Mouse (Mus musculus) forebrain, embryonic 16.5 days (tissue): ENCODE results near the gene Fam161b. TPM values are rescaled to one million over a fixed set of nuclear protein-coding genes. Genes with fewer than 3 reads are reported as not detected.

Experiments
- ATAC-seq: fragments of 200-750 bp; cut with Nextera tagmentation; 2 replicates; pipeline ENCODE4 v1.8.0; 2017; ENCODE audit warnings: mild to moderate bottlenecking, moderate library complexity
- H3K27ac ChIP-seq: fragments of 300-500 bp; sonication (generic); 2 replicates; pipeline ENCODE4 v1.5.1; 2014; ENCODE audit warnings: low read length, control low read depth
- H3K27me3 ChIP-seq: fragments of 300-500 bp; sonication (generic); replicated peaks from 2 replicates; pipeline ENCODE4 v1.6.1; 2014; ENCODE audit warnings: low read length; ENCODE audit not compliant: control insufficient read depth, insufficient read depth
- H3K36me3 ChIP-seq: fragments of 300-500 bp; sonication (generic); 2 replicates; pipeline ENCODE4 v1.6.1; 2014; ENCODE audit not compliant: control insufficient read depth, insufficient read depth
- H3K4me1 ChIP-seq: fragments of 300-500 bp; sonication (generic); replicated peaks from 2 replicates; pipeline ENCODE4 v1.6.1; 2014; ENCODE audit warnings: low read length; ENCODE audit not compliant: control insufficient read depth, insufficient read depth
- H3K4me2 ChIP-seq: fragments of 300-500 bp; sonication (generic); 2 replicates; pipeline ENCODE4 v1.6.1; 2014; ENCODE audit warnings: mild to moderate bottlenecking, low read length, control low read depth
- H3K4me3 ChIP-seq: fragments of 300-500 bp; sonication (generic); replicated peaks from 2 replicates; pipeline ENCODE4 v1.5.1; 2014; ENCODE audit warnings: mild to moderate bottlenecking, low read length, control low read depth
- H3K9ac ChIP-seq: fragments of 300-500 bp; sonication (generic); replicated peaks from 2 replicates; pipeline ENCODE4 v1.6.1; 2014; ENCODE audit warnings: low read depth, low read length, control low read depth
- H3K9me3 ChIP-seq: fragments of 300-500 bp; sonication (generic); 2 replicates; pipeline ENCODE4 v1.6.1; 2016; ENCODE audit warnings: low read length; ENCODE audit not compliant: control insufficient read depth
- WGBS: fragments of 180-500 bp; shearing (Covaris S2); extraction: QIAGEN DNeasy Blood & Tissue Kit; methylation state at CpG from one replicate; pipeline ENCODE4 v1.1.7; 2014; 5-methylcytosine and 5-hydroxymethylcytosine counted together
- polyA plus RNA-seq: library from polyadenylated mRNA; unstranded; fragments of >200 nt; fragmentation: Nextera tagmentation; extraction: Ambion mirVana; gene quantifications from 2 replicates; pipeline ENCODE4 v1.2.1, GENCODE M21; 2015

The Fam161b gene
- polyA plus RNA-seq, 1 experiment from 2014 or later, result 15.6 TPM

DNA sequence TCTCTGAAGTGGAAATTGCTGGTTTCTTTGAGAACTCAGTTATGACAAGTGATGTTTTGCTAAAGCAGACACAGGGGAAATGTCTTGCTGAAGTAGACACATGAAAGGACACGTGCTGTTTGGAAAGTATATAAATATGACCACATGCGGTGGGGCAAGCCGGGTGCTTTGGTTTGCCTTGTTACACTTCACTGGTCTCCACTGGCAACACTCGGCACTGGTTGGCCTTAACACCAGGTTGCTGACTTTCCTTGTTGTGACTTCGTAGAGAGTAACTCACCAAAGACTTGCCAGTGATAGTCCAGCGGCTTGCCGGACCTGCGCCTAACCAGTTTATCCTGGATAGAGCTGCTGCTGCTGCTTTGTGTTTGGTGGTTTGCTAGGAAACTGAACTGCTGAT lies 26.5 kb upstream of the Fam161b start:
- Histone ChIP-seq H3K4me2 (no peak overlapping the region), H3K27me3 (no peaks in the 10 kb centered on the region), H3K4me3 (no peak overlapping the region), H3K36me3 (no peaks in the 10 kb centered on the region), H3K27ac (no peak overlapping the region), H3K9ac (no peak overlapping the region), H3K9me3 (no peaks in the 10 kb centered on the region), H3K4me1 (no peaks in the 10 kb centered on the region; the same call in 1 of the 2 replicates)
- 85% methylated on average over 8 of the region's 8 CpGs for WGBS
- ATAC-seq, result no peak

- Histone ChIP-seq H3K36me3 (no peaks in the 10 kb centered on the region), H3K4me2 (no peak overlapping the region), H3K9me3 (no peaks in the 10 kb centered on the region), H3K27ac (no peak overlapping the region), H3K4me1 (no peaks in the 10 kb centered on the region; the same call in 1 of the 2 replicates), H3K27me3 (no peaks in the 10 kb centered on the region), H3K4me3 (no peak overlapping the region), H3K9ac (no peak overlapping the region)
- WGBS, result 93% methylated on average over 4 of the region's 4 CpGs
- no peak for ATAC-seq
Observed at GRCm38 (mm10) chr12:84385408-84385807, 23.8 kb upstream of the Fam161b start.

GRCm38 (mm10) chr12:84384644-84385081 lies 23.0 kb upstream of the Fam161b start:
- no peak overlapping the region for H3K4me3 ChIP-seq
- H3K4me2 ChIP-seq, result no peak overlapping the region
- no peaks in the 10 kb centered on the region for H3K9me3 ChIP-seq
- 62% methylated on average over 5 of the region's 5 CpGs for WGBS
- no peaks in the 10 kb centered on the region; the same call in 1 of the 2 replicates for H3K4me1 ChIP-seq
- no peak for ATAC-seq
- no peaks in the 10 kb centered on the region for H3K27me3 ChIP-seq
- H3K9ac ChIP-seq, result no peak overlapping the region
- no peaks in the 10 kb centered on the region for H3K36me3 ChIP-seq
- H3K27ac ChIP-seq, result no peak overlapping the region

DNA sequence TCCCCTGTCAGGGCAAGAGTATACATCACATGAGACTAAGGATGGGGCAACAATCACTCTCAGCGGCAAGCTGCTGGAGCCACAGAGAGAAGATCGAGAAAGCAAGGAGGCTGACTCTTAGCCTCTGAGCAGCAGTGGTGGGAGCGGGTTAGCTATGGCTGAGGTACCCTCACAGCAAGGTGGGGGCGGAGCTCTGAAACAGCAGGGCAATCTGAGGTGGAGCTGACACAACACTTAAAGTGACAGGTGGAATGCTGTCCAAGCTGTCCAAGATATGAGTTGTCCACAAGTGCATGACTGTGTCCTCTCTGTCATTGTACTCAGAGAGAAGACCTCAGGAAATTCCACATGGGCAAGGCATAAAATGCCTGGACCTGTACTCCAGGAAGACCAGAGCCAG lies 20.7 kb upstream of the Fam161b start:
- WGBS, result 88% methylated on average over 4 of the region's 4 CpGs
- H3K9ac ChIP-seq, result no peak overlapping the region
- no peaks in the 10 kb centered on the region for H3K36me3 ChIP-seq
- ATAC-seq, result no peak
- no peak overlapping the region for H3K4me2 ChIP-seq
- H3K9me3 ChIP-seq, result no peaks in the 10 kb centered on the region
- H3K27ac ChIP-seq, result no peak overlapping the region
- H3K4me3 ChIP-seq, result no peak overlapping the region
- H3K27me3 ChIP-seq, result no peaks in the 10 kb centered on the region
- H3K4me1 ChIP-seq, result no peaks in the 10 kb centered on the region; the same call in 1 of the 2 replicates

DNA sequence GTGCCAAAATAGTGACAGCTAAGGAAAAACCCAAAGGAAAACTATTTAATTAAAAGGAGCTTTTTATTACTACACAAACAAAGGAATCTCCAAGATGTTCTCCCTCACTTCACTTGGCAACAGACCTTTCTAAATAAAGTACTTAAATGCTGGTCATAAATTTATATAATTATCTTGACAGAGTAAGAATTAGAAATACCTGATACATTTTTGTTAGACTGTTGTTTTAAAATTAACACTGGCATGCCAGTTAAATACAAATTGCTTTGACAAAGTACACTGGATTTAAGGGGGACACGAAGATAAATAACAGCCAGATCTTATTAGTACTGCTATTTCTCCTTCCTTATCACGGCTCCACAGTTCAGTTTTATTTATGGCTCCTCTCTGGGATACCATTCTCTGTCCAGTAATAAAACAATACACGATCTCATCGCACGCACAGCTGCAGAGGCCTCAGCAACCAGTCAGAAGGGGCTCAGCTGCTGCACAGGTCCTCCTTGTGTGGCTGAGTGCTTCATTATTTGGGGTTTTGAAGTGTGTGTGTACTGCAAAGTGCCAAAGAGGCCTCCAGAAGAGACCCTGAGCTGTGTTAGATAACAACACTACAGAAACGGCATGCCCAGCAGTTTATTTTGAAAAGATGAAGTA lies 12.3 kb upstream of the Fam161b start:
- no peak overlapping the region for H3K27ac ChIP-seq
- no peak overlapping the region for H3K4me2 ChIP-seq
- H3K9me3 ChIP-seq, result no peaks in the 10 kb centered on the region
- no peak for ATAC-seq
- H3K9ac ChIP-seq, result no peak overlapping the region
- H3K4me1 ChIP-seq, result no peaks in the 10 kb centered on the region
- WGBS, result 86% methylated on average over 6 of the region's 6 CpGs
- H3K4me3 ChIP-seq, result no peak overlapping the region
- no peaks in the 10 kb centered on the region for H3K27me3 ChIP-seq
- peaks cover 38% of the 10 kb centered on the region for H3K36me3 ChIP-seq

DNA sequence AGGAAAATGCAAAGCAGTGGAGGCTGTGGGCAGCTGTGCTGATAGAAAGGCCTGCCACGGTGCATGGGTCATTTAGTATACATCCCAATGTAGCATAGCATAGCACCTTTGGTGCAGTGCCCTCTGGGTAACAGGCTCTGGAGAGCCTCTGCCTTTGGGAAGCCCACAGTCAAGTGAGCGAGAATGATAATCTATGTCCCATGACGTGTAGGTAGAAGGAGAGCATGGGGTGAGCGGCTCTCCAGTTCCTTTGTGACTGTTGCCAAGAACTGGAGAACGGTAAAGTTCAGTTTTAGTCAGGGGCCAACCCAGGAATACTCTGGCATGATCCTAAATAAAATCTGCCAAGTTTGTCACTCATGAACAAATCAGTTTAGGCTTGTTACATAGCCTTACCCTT lies 10.0 kb upstream of the Fam161b start:
- ATAC-seq, result no peak
- Histone ChIP-seq H3K4me3 (no peak overlapping the region), H3K27ac (no peak overlapping the region), H3K4me1 (no peaks in the 10 kb centered on the region), H3K27me3 (no peaks in the 10 kb centered on the region), H3K9ac (no peak overlapping the region), H3K4me2 (no peak overlapping the region), H3K9me3 (no peaks in the 10 kb centered on the region), H3K36me3 (peaks cover 52% of the 10 kb centered on the region)
- WGBS, result 95% methylated on average over 5 of the region's 5 CpGs

DNA sequence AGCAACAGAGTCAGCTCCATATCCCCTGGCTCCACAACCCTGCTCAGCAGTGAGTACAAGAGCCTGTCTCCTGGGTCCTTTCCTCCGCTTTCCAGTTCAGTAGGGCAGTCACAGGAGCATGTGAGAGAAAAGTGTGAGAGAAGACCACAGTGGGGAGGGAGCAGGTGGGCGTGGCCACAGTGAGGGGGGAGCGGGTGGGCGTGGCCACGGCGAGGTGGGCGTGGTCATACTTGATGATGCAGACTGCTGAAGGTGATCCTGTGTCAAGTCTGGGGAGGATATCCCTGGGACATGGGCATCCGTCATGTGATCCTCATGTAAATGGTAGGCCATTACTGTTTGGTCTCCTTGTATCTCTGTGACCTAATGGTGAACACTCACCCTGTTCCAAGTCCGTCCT lies 5.3 kb upstream of the Fam161b start:
- Histone ChIP-seq H3K9me3 (no peaks in the 10 kb centered on the region), H3K4me3 (no peak overlapping the region), H3K27me3 (no peaks in the 10 kb centered on the region), H3K27ac (no peak overlapping the region), H3K4me1 (peaks cover 9% of the 10 kb centered on the region), H3K9ac (no peak overlapping the region), H3K36me3 (peaks cover 35% of the 10 kb centered on the region), H3K4me2 (no peak overlapping the region)
- 74% methylated on average over 9 of the region's 9 CpGs for WGBS
- no peak for ATAC-seq

DNA sequence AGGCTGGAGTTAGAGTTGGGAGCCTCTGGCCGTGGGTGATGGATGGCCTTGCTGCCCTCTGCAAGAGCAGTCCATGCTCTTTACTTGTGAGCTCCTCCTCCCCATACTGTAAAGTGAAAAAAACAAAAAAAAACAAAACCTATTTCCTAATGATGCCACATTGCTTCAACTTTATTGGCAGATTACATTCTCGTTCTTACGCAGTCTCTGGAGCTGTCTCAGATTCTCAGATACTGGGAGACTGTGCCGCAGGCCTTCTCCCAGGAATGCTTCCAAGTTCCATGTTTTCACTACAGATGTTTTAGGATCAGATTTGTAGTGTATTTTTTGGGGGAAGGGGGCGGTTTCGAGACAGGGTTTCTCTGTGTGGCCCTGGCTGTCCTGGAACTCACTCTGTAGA lies 3.5 kb upstream of the Fam161b start:
- Histone ChIP-seq H3K9me3 (no peaks in the 10 kb centered on the region), H3K4me2 (no peak overlapping the region), H3K4me1 (peaks cover 17% of the 10 kb centered on the region), H3K36me3 (peaks cover 19% of the 10 kb centered on the region), H3K27ac (no peak overlapping the region), H3K4me3 (no peak overlapping the region), H3K27me3 (no peaks in the 10 kb centered on the region), H3K9ac (no peak overlapping the region)
- no peak for ATAC-seq
- 96% methylated on average over 6 of the region's 6 CpGs for WGBS

DNA sequence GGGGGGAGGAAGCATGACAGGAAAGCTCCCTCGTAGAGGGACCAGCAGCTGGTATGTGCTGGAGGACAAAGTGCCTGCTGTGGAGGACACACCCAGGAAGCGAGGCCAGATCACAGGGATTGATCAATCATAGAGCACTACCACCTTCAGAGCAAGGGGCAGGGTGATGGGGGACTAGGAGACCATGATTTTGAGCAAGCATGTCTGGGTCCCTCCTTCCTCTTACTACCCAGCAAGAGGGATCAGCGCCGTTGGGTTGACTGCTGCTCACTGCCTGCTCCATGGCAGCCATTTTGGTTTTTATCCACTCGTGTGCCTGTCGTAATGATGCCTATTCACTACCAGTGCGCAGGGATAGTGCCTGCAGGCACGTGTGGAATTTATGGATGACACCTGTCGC lies 2.7 kb upstream of the Fam161b start:
- no peak overlapping the region for H3K27ac ChIP-seq
- ATAC-seq, result no peak
- H3K4me2 ChIP-seq, result no peak overlapping the region
- no peak overlapping the region for H3K4me3 ChIP-seq
- H3K36me3 ChIP-seq, result peaks cover 16% of the 10 kb centered on the region
- no peaks in the 10 kb centered on the region for H3K9me3 ChIP-seq
- H3K27me3 ChIP-seq, result no peaks in the 10 kb centered on the region
- H3K9ac ChIP-seq, result no peak overlapping the region
- H3K4me1 ChIP-seq, result peaks cover 17% of the 10 kb centered on the region
- WGBS, result 90% methylated on average over 9 of the region's 9 CpGs

DNA sequence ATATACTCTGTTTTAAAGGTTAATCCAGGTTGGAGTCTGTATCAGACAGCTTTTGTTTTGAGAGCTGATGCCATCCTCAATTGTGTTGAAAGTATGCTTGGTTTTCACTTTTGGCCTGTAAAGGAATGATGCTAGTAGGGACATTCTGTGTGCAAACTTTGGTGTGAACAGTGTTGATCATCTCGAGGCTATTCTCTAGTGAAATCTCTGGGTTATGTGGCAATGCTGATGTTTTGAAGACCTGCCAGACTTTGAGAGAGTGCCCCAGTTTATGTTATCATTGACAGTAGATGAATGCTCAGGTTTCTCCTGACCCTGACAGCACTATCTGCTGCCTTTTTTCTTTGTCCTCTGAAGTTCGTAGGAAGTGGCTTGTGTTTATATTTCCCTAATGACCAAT lies 1.2 kb upstream of the Fam161b start:
- no peaks in the 10 kb centered on the region for H3K9me3 ChIP-seq
- H3K27ac ChIP-seq, result no peak overlapping the region
- ATAC-seq, result no peak
- H3K4me1 ChIP-seq, result peaks cover 17% of the 10 kb centered on the region
- no peak overlapping the region for H3K9ac ChIP-seq
- 76% methylated on average over 2 of the region's 2 CpGs for WGBS
- H3K4me3 ChIP-seq, result no peak overlapping the region
- H3K27me3 ChIP-seq, result no peaks in the 10 kb centered on the region
- H3K4me2 ChIP-seq, result peak overlapping the region; percentile 93
- peaks cover 8% of the 10 kb centered on the region for H3K36me3 ChIP-seq
